Mouse (Mus musculus): ENCODE results near the gene Dnajc22.

- TF ChIP-seq CTCF (IDR thresholded peaks at IDR 0.05; ENCODE audit: extremely low read depth, insufficient read depth, low read length) (no peak), POLR2A (IDR thresholded peaks at IDR 0.05; ENCODE audit: extremely low read depth, insufficient read depth, low read length) (no peak)
Measured at GRCm38 (mm10) chr15:99111139-99111538, 18.2 kb downstream of the Dnajc22 start.

All from cortical plate, adult 2 months (tissue).